Mouse (Mus musculus) intestine, postnatal 0 days (tissue): Measurements from ENCODE around the gene Lgr4. TPM values are rescaled to one million over a fixed set of nuclear protein-coding genes. Genes with fewer than 3 reads are reported as not detected.

Experiments used
- ATAC-seq: fragments of 200-750 bp; cut with Nextera tagmentation; 2 replicates; pipeline ENCODE4 v1.8.0; 2017; ENCODE audit warnings: mild to moderate bottlenecking, moderate TSS enrichment, moderate library complexity
- H3K27ac ChIP-seq: fragments of 300-500 bp; sonication (generic); 2 replicates; pipeline ENCODE4 v1.5.1; 2014; ENCODE audit warnings: mild to moderate bottlenecking, low read depth, low read length, moderate library complexity
- H3K27me3 ChIP-seq: fragments of 300-500 bp; sonication (generic); replicated peaks from 2 replicates; pipeline ENCODE4 v1.6.1; 2014; ENCODE audit warnings: low read length, mixed read lengths; ENCODE audit not compliant: control insufficient read depth, insufficient read depth
- H3K36me3 ChIP-seq: fragments of 300-500 bp; sonication (generic); 2 replicates; pipeline ENCODE4 v1.6.1; 2014; ENCODE audit warnings: mild to moderate bottlenecking, moderate library complexity; ENCODE audit not compliant: control insufficient read depth, insufficient read depth
- H3K4me1 ChIP-seq: fragments of 300-500 bp; sonication (generic); replicated peaks from 2 replicates; pipeline ENCODE4 v1.6.1; 2014; ENCODE audit warnings: antibody characterized with exemption, low read length, mixed read lengths; ENCODE audit not compliant: control insufficient read depth, insufficient read depth
- H3K4me2 ChIP-seq: fragments of 300-500 bp; sonication (generic); replicated peaks from 2 replicates; pipeline ENCODE4 v1.6.1; 2014; ENCODE audit warnings: low read depth, mild to moderate bottlenecking, moderate library complexity
- H3K4me3 ChIP-seq: fragments of 300-500 bp; sonication (generic); 2 replicates; pipeline ENCODE4 v1.5.1; 2014; ENCODE audit warnings: low read depth, low read length
- H3K9ac ChIP-seq: fragments of 300-500 bp; sonication (generic); 2 replicates; pipeline ENCODE4 v1.6.1; 2014; ENCODE audit warnings: mild to moderate bottlenecking, low read depth, low read length
- H3K9me3 ChIP-seq: fragments of 300-500 bp; sonication (generic); 2 replicates; pipeline ENCODE4 v1.6.1; 2016; ENCODE audit warnings: mixed run types; ENCODE audit not compliant: control insufficient read depth
- CTCF ChIP-seq: sonication (generic); IDR thresholded peaks from 2 replicates; pipeline ENCODE4 v1.5.1; 2016; ENCODE audit warnings: low read depth, mild to moderate bottlenecking, control low read depth, antibody characterized with exemption, moderate library complexity
- WGBS: fragments of 180-500 bp; shearing (Covaris S2); extraction: QIAGEN DNeasy Blood & Tissue Kit; methylation state at CpG from one replicate; pipeline ENCODE4 v1.1.7; 2014; 5-methylcytosine and 5-hydroxymethylcytosine counted together
- polyA plus RNA-seq: library from polyadenylated mRNA; unstranded; fragments of >200 nt; fragmentation: Nextera tagmentation; extraction: Ambion mirVana; gene quantifications from 2 replicates; pipeline ENCODE4 v1.2.1, GENCODE M21; 2015

The Lgr4 gene
- polyA plus RNA-seq, 1 experiment from 2014 or later: 15.9 TPM

- Histone ChIP-seq H3K4me2 (no peak overlapping the region), H3K4me1 (0 out of 2 replicates have a peak, but pooled peaks cover 7% of the 10 kb centered on the region), H3K27me3 (no peaks in the 10 kb centered on the region), H3K9me3 (no peaks in the 10 kb centered on the region), H3K27ac (no peak overlapping the region), H3K9ac (no peak overlapping the region), H3K4me3 (no peak overlapping the region), H3K36me3 (no peaks in the 10 kb centered on the region)
- no peak for ATAC-seq
- no peak for TF ChIP-seq CTCF
These were observed 32.1 kb downstream of the Lgr4 start for GRCm38 (mm10) chr2:109949519-109949918.

DNA sequence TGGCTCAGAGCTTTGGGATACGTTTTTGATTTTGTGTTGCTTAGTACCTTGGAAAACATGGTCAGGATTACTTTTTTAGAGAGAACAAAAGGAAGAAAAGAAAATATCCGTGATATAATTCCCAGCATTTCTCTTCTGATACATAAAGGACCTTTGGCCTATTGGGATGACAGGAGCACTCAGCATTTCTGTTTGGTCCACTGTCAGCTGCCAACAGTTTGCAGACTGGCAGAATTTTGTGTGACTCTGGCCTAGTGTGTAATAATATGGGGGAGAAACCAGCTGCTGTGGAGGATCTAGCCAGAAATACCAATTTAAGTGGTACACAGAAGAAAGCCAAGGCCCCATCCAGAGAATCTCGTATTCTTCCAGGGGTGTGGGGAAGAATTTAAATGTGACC, 32.9 kb downstream of the Lgr4 start:
- no peak for TF ChIP-seq CTCF

GRCm38 (mm10) chr2:109951050-109951449, 33.6 kb downstream of the Lgr4 start:
- ATAC-seq: peak; percentile 72
- 42% methylated on average over 4 of the region's 4 CpGs for WGBS
- H3K4me2 ChIP-seq: no peak overlapping the region

More for the DNA sequence above, 32.9 kb downstream of the Lgr4 start:
- Histone ChIP-seq H3K9me3 (no peaks in the 10 kb centered on the region), H3K4me2 (no peak overlapping the region), H3K9ac (no peak overlapping the region), H3K4me3 (no peak overlapping the region), H3K27ac (no peak overlapping the region), H3K27me3 (no peaks in the 10 kb centered on the region), H3K4me1 (0 out of 2 replicates have a peak, but pooled peaks cover 7% of the 10 kb centered on the region), H3K36me3 (no peaks in the 10 kb centered on the region)
- 42% methylated on average over 3 of the region's 3 CpGs for WGBS
- ATAC-seq: no peak

DNA sequence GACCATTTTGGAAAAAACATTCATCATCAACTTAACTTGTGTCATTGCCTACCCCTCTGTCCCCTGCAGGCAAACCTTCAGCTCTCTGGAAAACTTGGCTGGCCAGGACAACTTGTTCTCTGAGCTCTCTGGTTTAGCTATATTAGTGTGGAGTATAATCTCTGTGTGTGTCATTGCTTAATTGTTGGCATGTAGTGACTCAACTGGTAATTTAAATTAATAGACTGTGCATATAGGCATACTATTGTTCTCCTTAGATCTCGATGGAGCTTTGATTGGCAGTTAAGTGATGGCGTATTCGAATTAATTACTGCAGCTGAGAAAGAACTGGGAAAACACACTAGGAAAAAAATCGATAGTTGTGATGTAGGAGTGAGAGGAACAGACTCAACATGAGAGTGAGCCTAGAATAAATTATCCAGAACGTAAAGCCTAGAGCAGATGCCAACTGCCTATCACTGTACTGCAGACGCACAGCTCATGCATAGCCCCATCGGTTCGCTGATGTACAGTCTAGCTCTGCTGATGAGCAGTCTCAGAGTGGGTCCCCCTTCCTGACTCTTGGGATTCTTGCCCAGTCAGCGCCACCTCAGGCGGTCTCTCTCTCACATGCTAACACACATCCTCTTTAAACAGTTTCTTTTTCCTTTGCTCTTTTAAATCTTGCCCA, 35.7 kb downstream of the Lgr4 start:
- no peak overlapping the region for H3K4me3 ChIP-seq
- no peak overlapping the region for H3K9ac ChIP-seq
- no peak overlapping the region for H3K27ac ChIP-seq
- WGBS: 65% methylated on average over 10 of the region's 10 CpGs
- no peaks in the 10 kb centered on the region for H3K36me3 ChIP-seq
- H3K9me3 ChIP-seq: no peaks in the 10 kb centered on the region
- no peak for TF ChIP-seq CTCF
- no peak overlapping the region for H3K4me2 ChIP-seq
- H3K27me3 ChIP-seq: no peaks in the 10 kb centered on the region
- 0 out of 2 replicates have a peak, but pooled peaks cover 7% of the 10 kb centered on the region for H3K4me1 ChIP-seq
- no peak for ATAC-seq

More at GRCm38 (mm10) chr2:109951050-109951449, 33.6 kb downstream of the Lgr4 start:
- Histone ChIP-seq H3K27ac (no peak overlapping the region), H3K9ac (no peak overlapping the region), H3K4me1 (0 out of 2 replicates have a peak, but pooled peaks cover 7% of the 10 kb centered on the region), H3K36me3 (no peaks in the 10 kb centered on the region), H3K9me3 (no peaks in the 10 kb centered on the region), H3K4me3 (no peak overlapping the region), H3K27me3 (no peaks in the 10 kb centered on the region)
- TF ChIP-seq CTCF: no peak

GRCm38 (mm10) chr2:109953893-109954292, 36.4 kb downstream of the Lgr4 start:
- Histone ChIP-seq H3K27ac (no peak overlapping the region), H3K4me1 (peaks cover 11% of the 10 kb centered on the region), H3K4me3 (no peak overlapping the region), H3K4me2 (no peak overlapping the region), H3K36me3 (no peaks in the 10 kb centered on the region), H3K9ac (no peak overlapping the region), H3K9me3 (no peaks in the 10 kb centered on the region), H3K27me3 (no peaks in the 10 kb centered on the region)
- ATAC-seq: no peak
- TF ChIP-seq CTCF: no peak
- WGBS: 60% methylated on average over 4 of the region's 4 CpGs

DNA sequence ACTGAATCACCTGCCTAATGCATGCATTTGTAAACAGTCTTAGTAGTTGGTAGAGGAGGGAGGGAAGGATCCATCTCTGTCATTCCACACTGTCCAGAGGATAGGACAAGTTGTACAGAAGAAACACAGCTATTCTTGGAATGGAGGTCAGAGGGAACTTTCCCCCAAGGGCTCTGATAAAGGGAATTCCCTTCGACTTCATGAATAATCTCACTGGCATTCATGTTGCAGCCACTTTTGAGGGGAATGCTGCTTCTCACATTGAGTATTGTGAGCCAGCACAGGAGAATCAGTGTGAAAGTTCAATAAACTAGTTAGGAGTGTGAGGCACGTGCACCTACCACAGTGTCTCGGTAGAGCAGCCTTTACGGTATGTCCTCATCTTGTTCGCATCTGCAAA, 37.6 kb downstream of the Lgr4 start:
- Histone ChIP-seq H3K4me2 (no peak overlapping the region), H3K27ac (no peak overlapping the region), H3K9me3 (no peaks in the 10 kb centered on the region), H3K9ac (no peak overlapping the region), H3K36me3 (no peaks in the 10 kb centered on the region), H3K4me3 (no peak overlapping the region), H3K27me3 (no peaks in the 10 kb centered on the region), H3K4me1 (peaks cover 12% of the 10 kb centered on the region)
- TF ChIP-seq CTCF: no peak
- WGBS: 53% methylated on average over 5 of the region's 5 CpGs
- no peak for ATAC-seq
